Mouse (Mus musculus) gastrocnemius, adult 2 months (tissue): ENCODE results near the gene Ap1g2. TPM values are rescaled to one million over a fixed set of nuclear protein-coding genes. Genes with fewer than 3 reads are reported as not detected.

Experiments
- DNase-seq: peaks from one replicate; pipeline ENCODE4 v3.0.0; 2022
- H3K27ac ChIP-seq: fragments of 200-600 bp; 2 replicates; pipeline ENCODE4 v1.8.1; 2022; ENCODE audit warnings: mild to moderate bottlenecking
- H3K4me3 ChIP-seq: fragments of 200-600 bp; 2 replicates; pipeline ENCODE4 v1.8.1; 2022; ENCODE audit warnings: mild to moderate bottlenecking, moderate library complexity
- CTCF ChIP-seq: fragments of 200-600 bp; IDR thresholded peaks from 2 replicates; pipeline ENCODE4 v1.8.1; 2022; ENCODE audit warnings: antibody characterized with exemption, mild to moderate bottlenecking, moderate library complexity
- intact Hi-C: fragments of 180-260 bp; cut with DNase I; formaldehyde crosslinking; loops from one replicate; pipeline ENCODE4 v1.15.1; 2025
- total RNA-seq, 2 experiments: library from RNA; stranded (reverse); gene quantifications; 2 replicates each; pipeline ENCODE4 v1.2.3; 2021

Gene Ap1g2
- total RNA-seq, 2 experiments from 2014 or later, result 5.3 to 6.0 TPM

- DNase-seq, result no peak
- intact Hi-C loops, result no loop called here
- no peak overlapping the region for H3K27ac ChIP-seq
- TF ChIP-seq CTCF, result no peak
- H3K4me3 ChIP-seq, result no peak overlapping the region
Measured at GRCm38 (mm10) chr14:55109048-55109873, 2.9 kb upstream of the Ap1g2 start.

GRCm38 (mm10) chr14:55108202-55108870, 1.9 kb upstream of the Ap1g2 start:
- Histone ChIP-seq H3K27ac (no peak overlapping the region), H3K4me3 (no peak overlapping the region)
- intact Hi-C loops, result no loop called here
- TF ChIP-seq CTCF, result no peak
- no peak for DNase-seq

GRCm38 (mm10) chr14:55106990-55107389, 597 bp upstream of the Ap1g2 start:
- DNase-seq, result no peak
- Histone ChIP-seq H3K4me3 (no peak overlapping the region), H3K27ac (peak overlapping the region; percentile 88; the same call in 1 of the 2 replicates)
- intact Hi-C loops, result no loop called here
- no peak for TF ChIP-seq CTCF

DNA sequence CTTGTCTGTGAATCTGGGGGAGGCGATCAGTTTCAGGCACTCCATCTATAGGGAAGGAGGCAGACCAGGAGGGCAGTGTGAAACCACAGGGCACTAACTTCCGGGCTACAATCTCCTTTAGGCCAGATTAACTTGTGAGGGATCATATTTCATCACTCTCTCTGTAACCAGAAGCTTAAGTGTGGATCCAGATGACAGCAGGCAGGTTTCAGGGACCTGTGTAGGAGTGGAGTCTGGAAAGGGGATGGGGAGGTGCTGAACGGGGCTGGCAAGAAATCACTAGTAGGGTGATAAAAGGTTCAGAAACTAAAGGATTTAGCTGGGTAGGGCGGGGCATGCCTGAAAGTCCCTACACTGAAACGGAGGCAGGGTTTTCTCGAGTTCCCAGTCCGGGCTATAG, 1.0 kb downstream of the Ap1g2 start:
- intact Hi-C loops, result no loop called here
- TF ChIP-seq CTCF, result no peak
- peak overlapping the region; percentile 80 for H3K4me3 ChIP-seq
- 0 out of 2 replicates have a peak overlapping the region, but pooled peaks have one; percentile 88 for H3K27ac ChIP-seq
- no peak for DNase-seq

- intact Hi-C loops, result loop anchor here (5.0 kb wide), 1 partner anchor 82 kb away; no protein-coding TSS in a partner anchor
- no peak for DNase-seq
- Histone ChIP-seq H3K4me3 (no peak overlapping the region), H3K27ac (no peak overlapping the region)
- TF ChIP-seq CTCF, result no peak
Measured at GRCm38 (mm10) chr14:55104365-55104764, 2.0 kb downstream of the Ap1g2 start.

- no peak for DNase-seq
- TF ChIP-seq CTCF, result no peak
- no peak overlapping the region for H3K27ac ChIP-seq
- intact Hi-C loops, result loop anchor here (5.0 kb wide), 1 partner anchor 80 kb away; no protein-coding TSS in a partner anchor
- no peak overlapping the region for H3K4me3 ChIP-seq
Measured at GRCm38 (mm10) chr14:55102253-55102785, 4.1 kb downstream of the Ap1g2 start.

GRCm38 (mm10) chr14:55101592-55101991, 4.8 kb downstream of the Ap1g2 start:
- Histone ChIP-seq H3K27ac (no peak overlapping the region), H3K4me3 (no peak overlapping the region)
- peak; percentile 59 for DNase-seq
- peak; percentile 87 for TF ChIP-seq CTCF
- intact Hi-C loops, result loop anchor here (5.0 kb wide), 1 partner anchor 79 kb away; no protein-coding TSS in a partner anchor

DNA sequence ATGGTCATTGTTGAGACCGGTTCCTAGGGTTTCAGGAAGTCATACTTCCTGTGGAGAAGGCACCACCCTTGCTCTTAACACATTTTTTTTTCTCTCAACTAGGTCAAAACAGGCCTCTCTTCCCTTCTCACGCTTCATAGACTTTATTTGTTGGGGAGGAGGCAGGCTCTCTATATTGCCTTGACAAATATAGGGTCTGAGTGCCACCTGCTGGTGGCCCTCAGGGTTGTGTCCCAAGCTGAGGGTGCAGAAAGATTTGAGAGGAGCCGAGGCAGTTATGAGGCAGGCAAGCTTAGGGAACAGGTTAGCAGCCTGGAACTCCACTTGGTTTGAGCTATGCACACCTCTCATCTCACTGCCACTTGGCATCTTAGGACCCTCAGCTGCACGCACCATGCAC, 8.3 kb downstream of the Ap1g2 start:
- no peak for DNase-seq
- intact Hi-C loops, result loop anchor here (10.0 kb wide), 2 partner anchors 203 to 843 kb away; partner anchors contain the start of genes Abhd4, Dad1 and Pabpn1
- Histone ChIP-seq H3K4me3 (no peak overlapping the region), H3K27ac (no peak overlapping the region)
- TF ChIP-seq CTCF, result peak; percentile 55

- peak overlapping the region; percentile 46; the same call in 1 of the 2 replicates for H3K27ac ChIP-seq
- no peak for TF ChIP-seq CTCF
- H3K4me3 ChIP-seq, result no peak overlapping the region
- intact Hi-C loops, result loop anchor here (10.0 kb wide), 2 partner anchors 203 to 843 kb away; partner anchors contain the start of genes Abhd4, Dad1 and Pabpn1
- no peak for DNase-seq
Measured at GRCm38 (mm10) chr14:55097646-55098045, 8.7 kb downstream of the Ap1g2 start.

DNA sequence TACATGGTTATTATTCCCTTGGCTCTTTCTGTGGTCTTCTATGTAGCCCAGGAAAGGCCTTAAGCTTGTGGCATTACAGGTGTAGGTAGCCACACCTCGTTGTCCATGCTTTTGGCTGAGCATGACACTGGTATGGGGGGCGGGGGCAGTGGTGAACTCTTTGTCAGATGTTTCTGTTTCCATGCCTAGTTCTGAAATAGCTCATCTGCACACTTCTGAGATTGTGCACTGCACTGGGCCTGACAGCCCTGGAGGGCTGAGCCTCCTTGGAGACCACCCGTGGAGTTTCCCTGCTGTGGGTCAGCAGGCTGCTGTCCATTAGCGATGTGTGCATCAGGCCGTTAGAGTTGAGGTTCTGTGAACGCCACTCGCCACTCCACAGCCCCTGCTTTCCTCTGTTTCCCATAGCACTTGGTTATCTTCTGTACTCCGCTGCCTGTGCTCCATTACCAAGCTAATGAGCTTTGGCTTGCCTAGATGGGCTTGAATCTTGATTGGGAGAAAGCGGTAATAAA, 9.8 kb downstream of the Ap1g2 start:
- no peak overlapping the region for H3K27ac ChIP-seq
- DNase-seq, result no peak
- TF ChIP-seq CTCF, result no peak
- intact Hi-C loops, result loop anchor here (10.0 kb wide), 2 partner anchors 202 to 842 kb away; partner anchors contain the start of genes Abhd4, Dad1 and Pabpn1
- no peak overlapping the region for H3K4me3 ChIP-seq

GRCm38 (mm10) chr14:55095671-55096070, 10.7 kb downstream of the Ap1g2 start:
- intact Hi-C loops, result loop anchor here (10.0 kb wide), 2 partner anchors 201 to 841 kb away; partner anchors contain the start of genes Abhd4, Dad1 and Pabpn1
- DNase-seq, result no peak
- peak overlapping the region; percentile 90; the same call in 1 of the 2 replicates for H3K27ac ChIP-seq
- TF ChIP-seq CTCF, result no peak
- H3K4me3 ChIP-seq, result peak overlapping the region; percentile 84

DNA sequence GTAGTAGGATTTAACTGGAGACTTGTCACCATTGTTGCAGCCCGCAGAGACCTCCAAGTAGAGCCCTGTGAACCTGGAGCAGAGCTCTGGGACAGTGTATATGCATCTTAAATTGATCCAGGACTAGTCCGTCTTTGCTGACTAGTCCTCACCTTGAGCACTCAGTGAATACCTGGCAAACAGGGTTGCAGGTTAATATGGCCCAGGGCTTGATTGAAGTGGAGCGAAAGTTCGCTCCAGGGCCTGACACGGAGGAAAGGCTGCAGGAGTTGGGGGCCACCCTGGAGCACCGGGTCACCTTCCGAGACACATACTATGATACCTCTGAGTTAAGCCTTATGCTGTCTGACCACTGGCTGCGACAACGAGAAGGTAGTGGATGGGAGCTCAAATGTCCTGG, 11.1 kb downstream of the Ap1g2 start:
- Histone ChIP-seq H3K27ac (peak overlapping the region; percentile 90), H3K4me3 (peak overlapping the region; percentile 84)
- DNase-seq, result no peak
- TF ChIP-seq CTCF, result no peak
- intact Hi-C loops, result loop anchor here (10.0 kb wide), 2 partner anchors 200 to 840 kb away; partner anchors contain the start of genes Abhd4, Dad1 and Pabpn1
